Comparison of ENCODE assay signal across 11 mouse cellular contexts in genomic region chr8:54705743-54706142, GRCm38 (mm10).
DNase-seq lines count a peak whose midpoint lies in the region; ATAC-seq lines count a peak whose summit lies in the region.
"Had no signal": no experiment of that assay in that cellular context is flagged by ENCODE, and none has a peak within 500 bp of the region (broad histone marks: within the 10 kb centered on the region; RNA-seq: fewer than 3 reads in every experiment).

No protein-coding gene starts in this region.

- no peaks in the 10 kb centered on the region for H3K4me1 ChIP-seq in embryonic facial prominence, embryonic 11.5 days (ENCODE audit: control insufficient read depth, insufficient read depth, low read length)
- no peaks in the 10 kb centered on the region for H3K4me1 ChIP-seq in embryonic facial prominence, embryonic 10.5 days
- no peaks in the 10 kb centered on the region for H3K4me1 ChIP-seq in limb, embryonic 11.5 days (ENCODE audit: control insufficient read depth, insufficient read depth, low read length)
- no peaks in the 10 kb centered on the region for H3K4me1 ChIP-seq in limb, embryonic 10.5 days
- H3K4me1 ChIP-seq in forebrain, embryonic 15.5 days: no peaks in the 10 kb centered on the region
- H3K4me1 ChIP-seq: neural tube, embryonic 13.5 days had no signal

- no peak for ATAC-seq in embryonic facial prominence, embryonic 11.5 days (replicated peaks; ENCODE audit: insufficient number of reproducible peaks, low FRiP score, low TSS enrichment, low read depth)
- no peak for ATAC-seq in limb, embryonic 11.5 days (ENCODE audit: insufficient number of reproducible peaks, low FRiP score, low TSS enrichment, low read depth)
- no peak for ATAC-seq in forebrain, embryonic 15.5 days (replicated peaks)

- WGBS in embryonic facial prominence, embryonic 11.5 days: 61% methylated on average over 2 of the region's 2 CpGs
- WGBS in embryonic facial prominence, embryonic 10.5 days: 60% methylated on average over 2 of the region's 2 CpGs
- 60% methylated on average over 2 of the region's 2 CpGs for WGBS in limb, embryonic 11.5 days
- WGBS in limb, embryonic 10.5 days: 63% methylated on average over 2 of the region's 2 CpGs
- 42% methylated on average over 2 of the region's 2 CpGs for WGBS in forebrain, embryonic 15.5 days

- no peak overlapping the region for H3K9ac ChIP-seq in embryonic facial prominence, embryonic 11.5 days (replicated peaks; ENCODE audit: low read length)
- no peak overlapping the region for H3K9ac ChIP-seq in limb, embryonic 11.5 days (ENCODE audit: low read length)
- H3K9ac ChIP-seq in forebrain, embryonic 15.5 days (replicated peaks): no peak overlapping the region
- H3K9ac ChIP-seq: neural tube, embryonic 13.5 days had no signal

- H3K36me3 ChIP-seq in embryonic facial prominence, embryonic 11.5 days (replicated peaks; ENCODE audit: control insufficient read depth, insufficient read depth, low read depth, low read length): no peaks in the 10 kb centered on the region
- H3K36me3 ChIP-seq in embryonic facial prominence, embryonic 10.5 days (replicated peaks): no peaks in the 10 kb centered on the region
- H3K36me3 ChIP-seq in limb, embryonic 11.5 days (ENCODE audit: control insufficient read depth, insufficient read depth, low read length): no peaks in the 10 kb centered on the region
- no peaks in the 10 kb centered on the region for H3K36me3 ChIP-seq in limb, embryonic 10.5 days
- no peaks in the 10 kb centered on the region for H3K36me3 ChIP-seq in forebrain, embryonic 15.5 days
- H3K36me3 ChIP-seq: neural tube, embryonic 13.5 days had no signal

- peak; percentile 51 for DNase-seq in embryonic facial prominence, embryonic 11.5 days (ENCODE audit: low spot score)
- DNase-seq in embryonic facial prominence, embryonic 10.5 days (ENCODE audit: low spot score): no peak
- DNase-seq in limb, embryonic 11.5 days (ENCODE audit: low spot score): peak; percentile 25
- no peak for DNase-seq in limb, embryonic 10.5 days (ENCODE audit: low spot score)
- DNase-seq in ZHBTc4 (ENCODE audit: low read depth, low spot score): peak; percentile 50
- DNase-seq in mesoderm, embryonic 11.5 days (ENCODE audit: low read depth, low spot score): peak; percentile 7
- DNase-seq in urinary bladder, adult 18-20 months (ENCODE audit: low spot score in 2 of 2): no peak
- DNase-seq: cerebellum, adult 8-10 months; lung, adult 2 months had no signal

- H3K27me3 ChIP-seq in embryonic facial prominence, embryonic 11.5 days (ENCODE audit: control insufficient read depth, insufficient read depth, low read length): no peaks in the 10 kb centered on the region
- H3K27me3 ChIP-seq in embryonic facial prominence, embryonic 10.5 days (replicated peaks; ENCODE audit: low read depth, poor library complexity, severe bottlenecking): no peaks in the 10 kb centered on the region
- no peaks in the 10 kb centered on the region for H3K27me3 ChIP-seq in limb, embryonic 11.5 days (ENCODE audit: control insufficient read depth, insufficient read depth, low read length)
- no peaks in the 10 kb centered on the region for H3K27me3 ChIP-seq in limb, embryonic 10.5 days (ENCODE audit: low read depth, poor library complexity, severe bottlenecking)
- no peaks in the 10 kb centered on the region for H3K27me3 ChIP-seq in forebrain, embryonic 15.5 days
- H3K27me3 ChIP-seq: neural tube, embryonic 13.5 days had no signal

- H3K4me2 ChIP-seq in embryonic facial prominence, embryonic 11.5 days (ENCODE audit: low read depth, low read length): no peak overlapping the region
- H3K4me2 ChIP-seq in limb, embryonic 11.5 days (ENCODE audit: low read depth, severe bottlenecking): no peak overlapping the region
- no peak overlapping the region for H3K4me2 ChIP-seq in forebrain, embryonic 15.5 days (replicated peaks)
- H3K4me2 ChIP-seq: neural tube, embryonic 13.5 days had no signal

- no peak overlapping the region for H3K4me3 ChIP-seq in embryonic facial prominence, embryonic 11.5 days (ENCODE audit: low read depth, low read length)
- H3K4me3 ChIP-seq in embryonic facial prominence, embryonic 10.5 days: no peak overlapping the region
- H3K4me3 ChIP-seq in limb, embryonic 11.5 days (ENCODE audit: low read depth, low read length): no peak overlapping the region
- H3K4me3 ChIP-seq in limb, embryonic 10.5 days: no peak overlapping the region
- no peak overlapping the region for H3K4me3 ChIP-seq in forebrain, embryonic 15.5 days
- H3K4me3 ChIP-seq: neural tube, embryonic 13.5 days had no signal

- H3K9me3 ChIP-seq in embryonic facial prominence, embryonic 11.5 days (replicated peaks; ENCODE audit: control insufficient read depth, low read length): no peaks in the 10 kb centered on the region
- H3K9me3 ChIP-seq in embryonic facial prominence, embryonic 10.5 days: no peaks in the 10 kb centered on the region
- no peaks in the 10 kb centered on the region for H3K9me3 ChIP-seq in limb, embryonic 11.5 days (ENCODE audit: control insufficient read depth, low read length)
- H3K9me3 ChIP-seq in limb, embryonic 10.5 days (replicated peaks): no peaks in the 10 kb centered on the region
- H3K9me3 ChIP-seq in forebrain, embryonic 15.5 days: no peaks in the 10 kb centered on the region
- H3K9me3 ChIP-seq: neural tube, embryonic 13.5 days had no signal

- H3K27ac ChIP-seq in embryonic facial prominence, embryonic 11.5 days (replicated peaks; ENCODE audit: low read depth, low read length): no peak overlapping the region
- no peak overlapping the region for H3K27ac ChIP-seq in embryonic facial prominence, embryonic 10.5 days (replicated peaks)
- H3K27ac ChIP-seq in limb, embryonic 11.5 days (replicated peaks; ENCODE audit: low read depth, low read length): no peak overlapping the region
- H3K27ac ChIP-seq in limb, embryonic 10.5 days: no peak overlapping the region
- H3K27ac ChIP-seq in forebrain, embryonic 15.5 days (replicated peaks): no peak overlapping the region
- H3K27ac ChIP-seq: neural tube, embryonic 13.5 days had no signal

Comparison
In these comparisons a context has a peak if more than half of its experiments do, and no peak if none do; other contexts are left out.
1. DNase-seq: peak in embryonic facial prominence, embryonic 11.5 days (single experiment), limb, embryonic 11.5 days (single experiment), ZHBTc4 (single experiment) and mesoderm, embryonic 11.5 days (single experiment); none in embryonic facial prominence, embryonic 10.5 days (single experiment), limb, embryonic 10.5 days (single experiment) and urinary bladder, adult 18-20 months (0 of 2).